Mouse (Mus musculus) liver, adult 2 months (tissue): ENCODE results near the gene Anapc11. TPM values are rescaled to one million over a fixed set of nuclear protein-coding genes. Genes with fewer than 3 reads are reported as not detected.

Experiments
- DNase-seq: peaks from one replicate; pipeline ENCODE4 v3.0.0-alpha.2; 2011; ENCODE audit warnings: low read depth, low spot score; ENCODE audit errors: extremely low read depth
- H3K27ac ChIP-seq: fragments of 200-500 bp; replicated peaks from 2 replicates; pipeline ENCODE4 v1.5.1; 2012; ENCODE audit warnings: low read depth, mild to moderate bottlenecking, control low read depth, inconsistent platforms, low read length; ENCODE audit not compliant: insufficient read depth
- H3K27me3 ChIP-seq: fragments of 200-500 bp; 2 replicates; pipeline ENCODE4 v1.6.1; 2012; ENCODE audit warnings: mild to moderate bottlenecking, moderate library complexity, low read length, inconsistent platforms; ENCODE audit not compliant: control insufficient read depth, insufficient read depth
- H3K36me3 ChIP-seq: fragments of 200-500 bp; 2 replicates; pipeline ENCODE4 v1.6.1; 2012; ENCODE audit warnings: low read length, inconsistent platforms; ENCODE audit not compliant: control insufficient read depth, insufficient read depth
- H3K4me1 ChIP-seq: fragments of 200-500 bp; 2 replicates; pipeline ENCODE4 v1.6.1; 2011; ENCODE audit warnings: low read length; ENCODE audit not compliant: control insufficient read depth, insufficient read depth
- H3K4me3 ChIP-seq: fragments of 200-500 bp; 2 replicates; pipeline ENCODE4 v1.5.1; 2011; ENCODE audit warnings: low read depth, mild to moderate bottlenecking, control low read depth, low read length, moderate library complexity; ENCODE audit not compliant: insufficient read depth
- H3K79me2 ChIP-seq: fragments of 200-500 bp; 2 replicates; pipeline ENCODE4 v1.6.1; 2012; ENCODE audit warnings: inconsistent platforms, mild to moderate bottlenecking, low read length, moderate library complexity; ENCODE audit not compliant: control insufficient read depth, insufficient read depth
- H3K9ac ChIP-seq: fragments of 200-500 bp; 2 replicates; pipeline ENCODE4 v1.6.1; 2012; ENCODE audit warnings: low read depth, mild to moderate bottlenecking, control low read depth, inconsistent platforms, low read length
- CTCF ChIP-seq: fragments of 200-500 bp; IDR thresholded peaks from 2 replicates; pipeline ENCODE4 v1.5.1; 2011; ENCODE audit warnings: low read depth, low read length, control low read depth
- POLR2A ChIP-seq: fragments of 200-500 bp; IDR thresholded peaks from 2 replicates; pipeline ENCODE4 v1.6.1; 2011; ENCODE audit warnings: low read length, control low read depth; ENCODE audit not compliant: insufficient read depth; ENCODE audit errors: extremely low read depth
- WGBS: fragments of 180-500 bp; shearing (Covaris S2); methylation state at CpG from one replicate; pipeline ENCODE4 v1.1.7; 2018; 5-methylcytosine and 5-hydroxymethylcytosine counted together
- polyA plus RNA-seq: library from polyadenylated mRNA; depleted of rRNA; stranded (reverse); fragments of >200 nt; gene quantifications from 2 replicates; pipeline ENCODE4 v1.2.3, GENCODE M21; 2012
- total RNA-seq: library from RNA; depleted of rRNA; stranded (reverse); fragments of >200 nt; gene quantifications from 2 replicates; pipeline ENCODE4 v1.2.3, GENCODE M21; 2014

Anapc11 gene
- total and polyA plus RNA-seq, 2 experiments, result 8.9 to 57.0 TPM

- Histone ChIP-seq H3K79me2 (peaks cover 3% of the 10 kb centered on the region; the same call in 1 of the 2 replicates), H3K4me3 (no peak overlapping the region), H3K4me1 (peaks cover 18% of the 10 kb centered on the region), H3K27ac (no peak overlapping the region), H3K36me3 (peaks cover 92% of the 10 kb centered on the region), H3K27me3 (no peaks in the 10 kb centered on the region), H3K9ac (no peak overlapping the region)
- WGBS, result 84% methylated on average over 9 of the region's 9 CpGs
- no peak for DNase-seq
- TF ChIP-seq CTCF (no peak), POLR2A (no peak)
These were observed 33.1 kb upstream of the Anapc11 start for GRCm38 (mm10) chr11:120565114-120565513.

GRCm38 (mm10) chr11:120568324-120568723, 29.9 kb upstream of the Anapc11 start:
- Histone ChIP-seq H3K27me3 (no peaks in the 10 kb centered on the region), H3K27ac (no peak overlapping the region), H3K79me2 (peaks cover 17% of the 10 kb centered on the region), H3K4me3 (no peak overlapping the region), H3K36me3 (peaks cover 73% of the 10 kb centered on the region), H3K4me1 (peaks cover 28% of the 10 kb centered on the region), H3K9ac (peak overlapping the region; percentile 29; the same call in 1 of the 2 replicates)
- TF ChIP-seq POLR2A, result no peak
- TF ChIP-seq CTCF, result no peak
- 71% methylated on average over 6 of the region's 6 CpGs for WGBS
- no peak for DNase-seq

GRCm38 (mm10) chr11:120571122-120571521, 27.1 kb upstream of the Anapc11 start:
- Histone ChIP-seq H3K4me3 (peak overlapping the region; percentile 96), H3K4me1 (peaks cover 34% of the 10 kb centered on the region), H3K27me3 (no peaks in the 10 kb centered on the region), H3K27ac (peak overlapping the region; percentile 78), H3K36me3 (peaks cover 45% of the 10 kb centered on the region), H3K9ac (peak overlapping the region; percentile 96), H3K79me2 (peaks cover 17% of the 10 kb centered on the region)
- no peak for TF ChIP-seq CTCF
- TF ChIP-seq POLR2A, result no peak
- WGBS, result 20% methylated on average over 3 of the region's 3 CpGs
- peak; percentile 94 for DNase-seq

GRCm38 (mm10) chr11:120571754-120572416, 26.3 kb upstream of the Anapc11 start:
- Histone ChIP-seq H3K27ac (peak overlapping the region; percentile 78), H3K79me2 (peaks cover 17% of the 10 kb centered on the region), H3K36me3 (peaks cover 38% of the 10 kb centered on the region), H3K9ac (peak overlapping the region; percentile 96), H3K27me3 (no peaks in the 10 kb centered on the region), H3K4me3 (peak overlapping the region; percentile 96), H3K4me1 (peaks cover 36% of the 10 kb centered on the region)
- under 1% methylated on average over 11 of the region's 11 CpGs for WGBS
- DNase-seq, result peak; percentile 65
- no peak for TF ChIP-seq CTCF
- no peak for TF ChIP-seq POLR2A

- under 1% methylated on average over 24 of the region's 24 CpGs for WGBS
- Histone ChIP-seq H3K27me3 (no peaks in the 10 kb centered on the region), H3K79me2 (peaks cover 17% of the 10 kb centered on the region), H3K4me1 (peaks cover 35% of the 10 kb centered on the region), H3K9ac (peak overlapping the region; percentile 96), H3K27ac (peak overlapping the region; percentile 78), H3K4me3 (peak overlapping the region; percentile 96), H3K36me3 (peaks cover 33% of the 10 kb centered on the region)
- DNase-seq, result no peak
- no peak for TF ChIP-seq POLR2A
- TF ChIP-seq CTCF, result no peak
These were observed 25.8 kb upstream of the Anapc11 start for GRCm38 (mm10) chr11:120572417-120572751.
